Mouse (Mus musculus) erythroblast, embryonic 14.5 days (primary cell): Measurements from ENCODE around the gene Lrrc32. TPM values are rescaled to one million over a fixed set of nuclear protein-coding genes. Genes with fewer than 3 reads are reported as not detected.

Source experiments
- H3K27me3 ChIP-seq: 2 replicates; pipeline ENCODE4 v1.6.1; 2012; ENCODE audit warnings: inconsistent platforms; ENCODE audit not compliant: control insufficient read depth
- H3K36me3 ChIP-seq: 2 replicates; pipeline ENCODE4 v1.6.1; 2012; ENCODE audit warnings: mild to moderate bottlenecking, inconsistent platforms; ENCODE audit not compliant: control insufficient read depth
- H3K4me1 ChIP-seq: 2 replicates; pipeline ENCODE4 v1.6.1; 2012; ENCODE audit warnings: inconsistent platforms; ENCODE audit not compliant: control insufficient read depth
- H3K4me3 ChIP-seq: replicated peaks from 2 replicates; pipeline ENCODE3; 2012; ENCODE audit warnings: moderate library complexity, mild to moderate bottlenecking, inconsistent platforms
- H3K9me3 ChIP-seq: 2 replicates; pipeline ENCODE4 v1.6.1; 2012; ENCODE audit warnings: low read length, inconsistent platforms, mixed read lengths; ENCODE audit not compliant: control insufficient read depth
- GATA1 ChIP-seq: IDR thresholded peaks from 2 replicates; pipeline ENCODE4 v1.6.1; 2012; ENCODE audit warnings: low read length, inconsistent platforms, mixed read lengths
- TAL1 ChIP-seq: IDR thresholded peaks from 3 replicates; pipeline ENCODE4 v1.6.1; 2012; ENCODE audit warnings: low read length, inconsistent platforms, mixed read lengths
- polyA plus RNA-seq: library from polyadenylated mRNA; stranded (reverse); fragments of >175 nt; gene quantifications from 2 replicates; pipeline ENCODE4 v1.2.3, GENCODE M21; 2012

Gene Lrrc32
- polyA plus RNA-seq, 1 experiment = 0.19 TPM

GRCm38 (mm10) chr7:98551041-98551440 is 62.0 kb downstream of the Lrrc32 start:
- no peaks in the 10 kb centered on the region for H3K36me3 ChIP-seq
- TF ChIP-seq GATA1 (no peak), TAL1 (no peak)
- H3K4me3 ChIP-seq = no peak overlapping the region
- H3K4me1 ChIP-seq = no peaks in the 10 kb centered on the region
- H3K27me3 ChIP-seq = no peaks in the 10 kb centered on the region
- no peaks in the 10 kb centered on the region for H3K9me3 ChIP-seq

Other genes with a start within 250 kb of the Lrrc32 start
- gene Acer3, start 168.1 kb upstream of the Lrrc32 start, polyA plus RNA-seq = 0.07 and 0.15 TPM in 2 replicates
- 0.03 TPM in 1 of 2 replicates, not detected in the other for gene Tsku, start 128.0 kb upstream of the Lrrc32 start, polyA plus RNA-seq
- gene Gucy2d, start 48.9 kb upstream of the Lrrc32 start, polyA plus RNA-seq = not detected in 2 replicates
- 0.29 and 0.51 TPM in 2 replicates for gene Emsy, start 167.5 kb downstream of the Lrrc32 start, polyA plus RNA-seq
- 0.30 and 0.42 TPM in 2 replicates for gene Thap12, start 213.8 kb downstream of the Lrrc32 start, polyA plus RNA-seq